Mouse (Mus musculus): ENCODE measurements at regions not wholly inside any gene's neighbourhood (a gene's known extent, or its start where the extent isn't known, plus 50 kb on each side); places are given as distances from the start of the nearest gene placed in this dataset.

GRCm38 (mm10) chr10:16895332-16895731 lies 827.7 kb upstream of the Cited2 start:
- Histone ChIP-seq H3K9ac (ENCODE audit: low read length) (no peak overlapping the region), H3K4me2 (ENCODE audit: low read depth, low read length) (no peak overlapping the region), H3K36me3 (ENCODE audit: control insufficient read depth, insufficient read depth, low read length) (no peaks in the 10 kb centered on the region), H3K27ac (ENCODE audit: low read length) (no peak overlapping the region), H3K4me3 (ENCODE audit: low read length) (no peak overlapping the region), H3K9me3 (ENCODE audit: control insufficient read depth, low read length) (no peaks in the 10 kb centered on the region), H3K4me1 (replicated peaks; ENCODE audit: control insufficient read depth, insufficient read depth, low read length) (no peaks in the 10 kb centered on the region), H3K27me3 (ENCODE audit: control insufficient read depth, insufficient read depth, low read depth, low read length) (no peaks in the 10 kb centered on the region)
- ATAC-seq (ENCODE audit: low read depth), result no peak

- Histone ChIP-seq H3K27me3 (ENCODE audit: control insufficient read depth, insufficient read depth, low read depth, low read length) (no peaks in the 10 kb centered on the region), H3K9me3 (ENCODE audit: control insufficient read depth, low read length) (no peaks in the 10 kb centered on the region), H3K4me2 (ENCODE audit: low read depth, low read length) (no peak overlapping the region), H3K4me1 (replicated peaks; ENCODE audit: control insufficient read depth, insufficient read depth, low read length) (no peaks in the 10 kb centered on the region), H3K4me3 (ENCODE audit: low read length) (no peak overlapping the region), H3K9ac (ENCODE audit: low read length) (no peak overlapping the region), H3K36me3 (ENCODE audit: control insufficient read depth, insufficient read depth, low read length) (no peaks in the 10 kb centered on the region), H3K27ac (ENCODE audit: low read length) (no peak overlapping the region)
- ATAC-seq (ENCODE audit: low read depth), result no peak
- WGBS, result 77% methylated on average over 2 of the region's 2 CpGs
Observed at GRCm38 (mm10) chr10:16922888-16923287, 800.1 kb upstream of the Cited2 start.

- Histone ChIP-seq H3K9me3 (ENCODE audit: control insufficient read depth, low read length) (no peaks in the 10 kb centered on the region), H3K4me3 (ENCODE audit: low read length) (no peak overlapping the region), H3K4me1 (replicated peaks; ENCODE audit: control insufficient read depth, insufficient read depth, low read length) (no peaks in the 10 kb centered on the region), H3K27ac (ENCODE audit: low read length) (no peak overlapping the region), H3K27me3 (ENCODE audit: control insufficient read depth, insufficient read depth, low read depth, low read length) (no peaks in the 10 kb centered on the region), H3K9ac (ENCODE audit: low read length) (no peak overlapping the region), H3K36me3 (ENCODE audit: control insufficient read depth, insufficient read depth, low read length) (no peaks in the 10 kb centered on the region), H3K4me2 (ENCODE audit: low read depth, low read length) (no peak overlapping the region)
- WGBS, result 81% methylated on average over 6 of the region's 6 CpGs
- no peak for ATAC-seq (ENCODE audit: low read depth)
Observed at GRCm38 (mm10) chr10:16923851-16924250, 799.2 kb upstream of the Cited2 start.

GRCm38 (mm10) chr10:16937705-16938104 lies 785.3 kb upstream of the Cited2 start:
- H3K9ac ChIP-seq (ENCODE audit: low read length), result no peak overlapping the region
- H3K4me3 ChIP-seq (ENCODE audit: low read length), result no peak overlapping the region
- no peaks in the 10 kb centered on the region for H3K9me3 ChIP-seq (ENCODE audit: control insufficient read depth, low read length)
- no peaks in the 10 kb centered on the region for H3K36me3 ChIP-seq (ENCODE audit: control insufficient read depth, insufficient read depth, low read length)
- no peaks in the 10 kb centered on the region for H3K27me3 ChIP-seq (ENCODE audit: control insufficient read depth, insufficient read depth, low read depth, low read length)
- no peak for ATAC-seq (ENCODE audit: low read depth)
- H3K4me1 ChIP-seq (replicated peaks; ENCODE audit: control insufficient read depth, insufficient read depth, low read length), result no peaks in the 10 kb centered on the region
- no peak overlapping the region for H3K4me2 ChIP-seq (ENCODE audit: low read depth, low read length)
- H3K27ac ChIP-seq (ENCODE audit: low read length), result no peak overlapping the region
- WGBS, result 82% methylated on average over 4 of the region's 4 CpGs

DNA sequence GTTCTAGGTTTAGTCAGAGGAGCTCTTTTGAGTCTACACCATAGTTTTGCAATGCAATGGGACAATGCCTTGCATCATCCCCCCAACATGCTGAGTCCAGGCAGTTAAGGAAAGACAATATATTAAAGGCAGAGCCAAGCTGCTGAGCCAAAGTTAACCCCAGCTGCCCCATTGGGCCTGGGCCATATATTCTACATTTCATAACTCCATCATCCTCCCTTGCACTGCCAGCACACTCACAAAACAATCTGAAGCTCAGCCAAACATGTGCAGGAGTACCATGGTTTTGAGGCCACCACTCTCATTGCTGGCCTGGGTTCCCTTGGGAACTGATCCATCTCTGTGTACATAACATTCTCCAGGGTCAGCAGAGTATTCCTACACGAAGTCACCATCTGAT lies 771.4 kb upstream of the Cited2 start:
- Histone ChIP-seq H3K9me3 (ENCODE audit: control insufficient read depth, low read length) (no peaks in the 10 kb centered on the region), H3K4me1 (replicated peaks; ENCODE audit: control insufficient read depth, insufficient read depth, low read length) (no peaks in the 10 kb centered on the region; the same call in 1 of the 2 replicates), H3K27ac (ENCODE audit: low read length) (no peak overlapping the region), H3K9ac (ENCODE audit: low read length) (no peak overlapping the region), H3K4me3 (ENCODE audit: low read length) (no peak overlapping the region), H3K4me2 (ENCODE audit: low read depth, low read length) (no peak overlapping the region), H3K36me3 (ENCODE audit: control insufficient read depth, insufficient read depth, low read length) (no peaks in the 10 kb centered on the region), H3K27me3 (ENCODE audit: control insufficient read depth, insufficient read depth, low read depth, low read length) (no peaks in the 10 kb centered on the region)
- ATAC-seq (ENCODE audit: low read depth), result peak; percentile 28; the same call in 1 of the 2 replicates
- WGBS, result 19% methylated on average over 1 of the region's 1 CpGs

GRCm38 (mm10) chr10:16960971-16961370 lies 762.0 kb upstream of the Cited2 start:
- Histone ChIP-seq H3K9me3 (ENCODE audit: control insufficient read depth, low read length) (no peaks in the 10 kb centered on the region), H3K4me3 (ENCODE audit: low read length) (no peak overlapping the region), H3K4me1 (replicated peaks; ENCODE audit: control insufficient read depth, insufficient read depth, low read length) (no peaks in the 10 kb centered on the region), H3K4me2 (ENCODE audit: low read depth, low read length) (no peak overlapping the region), H3K36me3 (ENCODE audit: control insufficient read depth, insufficient read depth, low read length) (no peaks in the 10 kb centered on the region), H3K9ac (ENCODE audit: low read length) (no peak overlapping the region), H3K27me3 (ENCODE audit: control insufficient read depth, insufficient read depth, low read depth, low read length) (no peaks in the 10 kb centered on the region), H3K27ac (ENCODE audit: low read length) (no peak overlapping the region)
- ATAC-seq (ENCODE audit: low read depth), result no peak
- 83% methylated on average over 3 of the region's 3 CpGs for WGBS

DNA sequence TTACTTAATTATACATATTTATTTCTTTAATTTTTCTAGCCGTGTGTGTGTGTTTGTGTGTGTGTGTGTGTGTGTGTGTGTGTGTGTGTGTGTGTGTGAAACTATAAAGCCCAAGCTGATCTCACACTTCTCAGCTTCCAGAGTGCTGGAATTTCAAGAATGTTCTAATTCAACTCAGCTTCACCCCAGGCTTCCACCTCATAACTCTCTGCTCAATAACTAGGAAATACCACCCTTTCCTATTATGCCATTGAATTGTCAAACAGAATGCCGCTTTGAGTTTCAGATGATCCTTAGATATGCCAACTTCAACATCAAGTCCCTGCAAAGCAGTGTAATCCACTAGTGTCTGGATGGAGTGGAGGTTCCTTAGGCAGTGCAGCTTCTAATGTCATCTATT lies 760.6 kb upstream of the Cited2 start:
- H3K27ac ChIP-seq (ENCODE audit: low read length), result no peak overlapping the region
- 0 out of 2 replicates have a peak, but pooled peaks have one; percentile 52 for ATAC-seq (ENCODE audit: low read depth)
- no peak overlapping the region for H3K9ac ChIP-seq (ENCODE audit: low read length)
- H3K4me1 ChIP-seq (replicated peaks; ENCODE audit: control insufficient read depth, insufficient read depth, low read length), result no peaks in the 10 kb centered on the region
- H3K36me3 ChIP-seq (ENCODE audit: control insufficient read depth, insufficient read depth, low read length), result no peaks in the 10 kb centered on the region
- no peak overlapping the region for H3K4me3 ChIP-seq (ENCODE audit: low read length)
- H3K27me3 ChIP-seq (ENCODE audit: control insufficient read depth, insufficient read depth, low read depth, low read length), result no peaks in the 10 kb centered on the region
- 38% methylated on average over 2 of the region's 2 CpGs for WGBS
- no peak overlapping the region for H3K4me2 ChIP-seq (ENCODE audit: low read depth, low read length)
- no peaks in the 10 kb centered on the region for H3K9me3 ChIP-seq (ENCODE audit: control insufficient read depth, low read length)

DNA sequence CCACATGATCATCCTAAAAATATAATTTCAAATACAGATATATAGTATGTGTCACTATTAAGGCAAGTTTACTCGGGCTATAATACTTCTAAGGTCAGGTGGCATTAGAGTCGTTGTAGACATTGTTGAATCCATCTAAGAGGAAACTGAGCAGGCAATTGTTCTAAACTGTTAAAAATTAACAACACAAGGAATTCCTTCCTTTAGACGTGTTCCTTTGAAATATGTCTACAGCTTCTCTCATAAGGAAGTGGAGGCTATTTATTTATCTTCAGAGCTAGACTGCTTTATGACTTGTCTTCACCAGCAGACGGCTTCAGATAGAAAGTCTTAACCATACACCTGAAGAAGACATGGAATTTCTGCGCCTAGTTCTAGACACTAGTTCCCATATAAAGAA lies 744.2 kb upstream of the Cited2 start:
- no peak overlapping the region for H3K4me3 ChIP-seq (ENCODE audit: low read length)
- WGBS, result 57% methylated on average over 5 of the region's 5 CpGs
- no peaks in the 10 kb centered on the region for H3K9me3 ChIP-seq (ENCODE audit: control insufficient read depth, low read length)
- no peaks in the 10 kb centered on the region for H3K27me3 ChIP-seq (ENCODE audit: control insufficient read depth, insufficient read depth, low read depth, low read length)
- H3K4me2 ChIP-seq (ENCODE audit: low read depth, low read length), result no peak overlapping the region
- no peak overlapping the region for H3K27ac ChIP-seq (ENCODE audit: low read length)
- no peaks in the 10 kb centered on the region for H3K4me1 ChIP-seq (replicated peaks; ENCODE audit: control insufficient read depth, insufficient read depth, low read length)
- ATAC-seq (ENCODE audit: low read depth), result no peak
- H3K9ac ChIP-seq (ENCODE audit: low read length), result no peak overlapping the region
- H3K36me3 ChIP-seq (ENCODE audit: control insufficient read depth, insufficient read depth, low read length), result no peaks in the 10 kb centered on the region

DNA sequence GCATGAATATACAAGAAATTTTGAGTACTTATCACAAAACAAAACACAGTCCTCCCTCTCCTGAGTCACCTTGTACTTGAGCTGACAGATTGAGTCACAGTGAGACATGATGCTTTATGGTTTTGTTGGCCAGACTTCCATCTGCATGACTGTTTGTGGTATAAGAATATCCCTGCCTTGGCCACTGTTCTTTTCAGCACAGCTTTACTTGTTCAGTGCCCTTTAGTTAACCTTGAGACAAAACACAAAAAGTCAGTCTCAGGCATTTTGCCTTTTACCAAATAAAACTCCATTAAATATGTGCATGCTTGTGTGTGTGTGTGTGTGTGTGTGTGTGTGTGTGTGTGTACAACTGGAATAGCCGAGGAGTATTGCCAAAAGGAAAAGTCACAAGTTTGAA lies 732.8 kb upstream of the Cited2 start:
- Histone ChIP-seq H3K27me3 (ENCODE audit: control insufficient read depth, insufficient read depth, low read depth, low read length) (no peaks in the 10 kb centered on the region), H3K36me3 (ENCODE audit: control insufficient read depth, insufficient read depth, low read length) (no peaks in the 10 kb centered on the region), H3K4me2 (ENCODE audit: low read depth, low read length) (no peak overlapping the region), H3K27ac (ENCODE audit: low read length) (no peak overlapping the region), H3K4me3 (ENCODE audit: low read length) (no peak overlapping the region), H3K4me1 (replicated peaks; ENCODE audit: control insufficient read depth, insufficient read depth, low read length) (peaks cover 5% of the 10 kb centered on the region), H3K9me3 (ENCODE audit: control insufficient read depth, low read length) (no peaks in the 10 kb centered on the region), H3K9ac (ENCODE audit: low read length) (no peak overlapping the region)
- 37% methylated on average over 1 of the region's 1 CpGs for WGBS
- no peak for ATAC-seq (ENCODE audit: low read depth)

DNA sequence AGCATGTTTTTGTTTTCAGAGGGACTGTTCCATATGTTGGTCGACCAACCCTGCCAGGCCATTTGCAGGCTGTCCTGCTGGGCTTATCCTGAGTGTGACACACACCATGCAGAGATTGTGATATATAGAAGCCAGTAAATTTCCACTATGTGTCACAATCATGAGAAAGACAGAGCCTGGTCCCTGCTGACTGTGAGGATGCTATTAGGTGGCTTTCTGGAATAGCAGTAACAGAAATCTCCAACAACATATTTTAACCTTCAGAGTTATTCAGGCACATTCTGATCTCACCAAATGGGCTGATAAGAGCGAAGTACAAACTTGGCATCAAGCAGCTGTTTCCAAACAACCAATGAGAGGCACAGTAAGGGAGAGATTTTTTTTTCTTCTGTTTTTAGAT lies 729.2 kb upstream of the Cited2 start:
- no peak overlapping the region for H3K4me3 ChIP-seq (ENCODE audit: low read length)
- H3K9me3 ChIP-seq (ENCODE audit: control insufficient read depth, low read length), result no peaks in the 10 kb centered on the region
- no peak overlapping the region for H3K27ac ChIP-seq (ENCODE audit: low read length)
- no peaks in the 10 kb centered on the region for H3K27me3 ChIP-seq (ENCODE audit: control insufficient read depth, insufficient read depth, low read depth, low read length)
- H3K9ac ChIP-seq (ENCODE audit: low read length), result no peak overlapping the region
- peaks cover 7% of the 10 kb centered on the region for H3K4me1 ChIP-seq (replicated peaks; ENCODE audit: control insufficient read depth, insufficient read depth, low read length)
- peak; percentile 70 for ATAC-seq (ENCODE audit: low read depth)
- no peaks in the 10 kb centered on the region for H3K36me3 ChIP-seq (ENCODE audit: control insufficient read depth, insufficient read depth, low read length)
- WGBS, result 44% methylated on average over 2 of the region's 2 CpGs
- no peak overlapping the region for H3K4me2 ChIP-seq (ENCODE audit: low read depth, low read length)

All from lung, embryonic 16.5 days (tissue).